Mouse (Mus musculus) embryonic fibroblast, embryonic 13.5 days (primary cell): ENCODE results near the gene Irak4.

Experiments used
- CTCF ChIP-seq: IDR thresholded peaks from 2 replicates; pipeline ENCODE4 v1.5.1; 2011; ENCODE audit warnings: mild to moderate bottlenecking, control low read depth, low read length, moderate library complexity, borderline replicate concordance; ENCODE audit not compliant: insufficient read depth
- POLR2A ChIP-seq: IDR thresholded peaks from 2 replicates; pipeline ENCODE4 v1.6.1; 2011; ENCODE audit warnings: low read depth, mild to moderate bottlenecking, control low read depth, low read length, moderate library complexity

GRCm38 (mm10) chr15:94539296-94539695 lies 4.1 kb upstream of the Irak4 start:
- no peak for TF ChIP-seq POLR2A
- no peak for TF ChIP-seq CTCF
